Mouse (Mus musculus) CH12.LX (cell line): Measurements from ENCODE around the gene Anks3. TPM values are rescaled to one million over a fixed set of nuclear protein-coding genes. Genes with fewer than 3 reads are reported as not detected.
A peak's percentile ranks its signal among the peaks of the same experiment; 100 is the strongest.

Experiments used
- DNase-seq: peaks from one replicate; pipeline ENCODE4 v3.0.0-alpha.2; 2013; ENCODE audit errors: extremely low read depth
- H3K27ac ChIP-seq: 2 replicates; pipeline ENCODE4 v1.5.1; 2012; ENCODE audit warnings: low read depth, mild to moderate bottlenecking, control low read depth, moderate library complexity; ENCODE audit not compliant: insufficient read depth
- H3K27me3 ChIP-seq: replicated peaks from 2 replicates; pipeline ENCODE3; 2012; ENCODE audit warnings: inconsistent platforms
- H3K36me3 ChIP-seq, 2 experiments: replicated peaks in 1 of 2; 2 replicates each; pipeline versions ENCODE3 to v1.6.1; 2012; ENCODE audit warnings: inconsistent platforms in 1 of 2, low read length in 1 of 2, mild to moderate bottlenecking in 1 of 2, mixed read lengths in 1 of 2, moderate library complexity in 1 of 2; ENCODE audit not compliant: control insufficient read depth in 1 of 2, insufficient read depth in 1 of 2
- H3K4me1 ChIP-seq, 2 experiments: 2 replicates each; pipeline ENCODE4 v1.6.1; 2012; ENCODE audit warnings: inconsistent platforms in 1 of 2, moderate library complexity in 1 of 2; ENCODE audit not compliant: insufficient read depth in 2 of 2, control insufficient read depth in 1 of 2
- H3K4me2 ChIP-seq: 2 replicates; pipeline ENCODE4 v1.6.1; 2012; ENCODE audit warnings: low read depth, mild to moderate bottlenecking, control low read depth; ENCODE audit not compliant: poor library complexity, insufficient read depth, severe bottlenecking
- H3K4me3 ChIP-seq, 3 experiments: fragments of 150-350 bp in 1 of 3; sonication (generic) in 1 of 3; replicated peaks in 1 of 3; 2 replicates each; pipeline versions ENCODE3 to v1.5.1; 2011 to 2012; ENCODE audit warnings: low read depth in 2 of 3, low read length in 2 of 3, mild to moderate bottlenecking in 2 of 3, moderate library complexity in 2 of 3, control low read depth in 1 of 3, improper control_type of control experiment in 1 of 3, inconsistent platforms in 1 of 3, mixed read lengths in 1 of 3; ENCODE audit not compliant: poor library complexity in 1 of 3
- H3K79me2 ChIP-seq: replicated peaks from 2 replicates; pipeline ENCODE4 v1.6.1; 2012; ENCODE audit warnings: mild to moderate bottlenecking, moderate library complexity; ENCODE audit not compliant: control insufficient read depth, poor library complexity, insufficient read depth, severe bottlenecking; ENCODE audit errors: extremely low read depth
- H3K9ac ChIP-seq: 2 replicates; pipeline ENCODE4 v1.6.1; 2012; ENCODE audit warnings: low read depth, mild to moderate bottlenecking, control low read depth, moderate library complexity; ENCODE audit not compliant: insufficient read depth
- H3K9me3 ChIP-seq: replicated peaks from 2 replicates; pipeline ENCODE3; 2012; ENCODE audit warnings: low read length, inconsistent platforms, mixed read lengths
- CHD1 ChIP-seq: IDR thresholded peaks from 2 replicates; pipeline ENCODE4 v1.6.1; 2012; ENCODE audit warnings: low read depth, low read length, improper control_type of control experiment, inconsistent platforms
- CTCF ChIP-seq, 2 experiments: IDR thresholded peaks in 1 of 2; conservative IDR thresholded peaks in 1 of 2; 2 replicates each; pipeline ENCODE4 v1.5.1; 2011 to 2012; ENCODE audit warnings: low read depth in 2 of 2, low read length in 2 of 2, improper control_type of control experiment in 1 of 2, inconsistent platforms in 1 of 2, mild to moderate bottlenecking in 1 of 2, moderate library complexity in 1 of 2
- ELF1 ChIP-seq: IDR thresholded peaks from 2 replicates; pipeline ENCODE4 v1.6.1; 2014; ENCODE audit warnings: low read depth, mild to moderate bottlenecking, inconsistent platforms, low read length, improper control_type of control experiment
- EP300 ChIP-seq: IDR thresholded peaks from 2 replicates; pipeline ENCODE4 v1.6.1; 2011; ENCODE audit warnings: low read length, improper control_type of control experiment
- ETS1 ChIP-seq: conservative IDR thresholded peaks from 2 replicates; pipeline ENCODE4 v1.6.1; 2012; ENCODE audit warnings: low read depth, mild to moderate bottlenecking, inconsistent platforms, low read length, improper control_type of control experiment, moderate library complexity
- GABPA ChIP-seq: IDR thresholded peaks from 2 replicates; pipeline ENCODE4 v1.6.1; 2012; ENCODE audit warnings: low read depth, low read length, improper control_type of control experiment, inconsistent platforms; ENCODE audit not compliant: insufficient replicate concordance
- HCFC1 ChIP-seq: IDR thresholded peaks from 2 replicates; pipeline ENCODE4 v1.6.1; 2012; ENCODE audit warnings: low read depth, mild to moderate bottlenecking, inconsistent platforms, low read length, improper control_type of control experiment
- IRF4 ChIP-seq: IDR thresholded peaks from 2 replicates; pipeline ENCODE4 v1.6.1; 2014; ENCODE audit warnings: low read depth, mild to moderate bottlenecking, inconsistent platforms, low read length, improper control_type of control experiment
- JUN ChIP-seq: IDR thresholded peaks from 2 replicates; pipeline ENCODE4 v1.6.1; 2011; ENCODE audit warnings: low read depth, mild to moderate bottlenecking, low read length, improper control_type of control experiment, moderate library complexity; ENCODE audit not compliant: insufficient read depth
- JUND ChIP-seq: conservative IDR thresholded peaks from 2 replicates; pipeline ENCODE4 v1.6.1; 2011; ENCODE audit warnings: low read depth, low read length, improper control_type of control experiment
- KAT2A ChIP-seq: IDR thresholded peaks from 2 replicates; pipeline ENCODE4 v1.6.1; 2012; ENCODE audit warnings: low read length, improper control_type of control experiment, inconsistent platforms; ENCODE audit not compliant: insufficient replicate concordance
- MAX ChIP-seq: IDR thresholded peaks from 2 replicates; pipeline ENCODE4 v1.6.1; 2011; ENCODE audit warnings: low read length, improper control_type of control experiment
- MAZ ChIP-seq: IDR thresholded peaks from 2 replicates; pipeline ENCODE4 v1.6.1; 2012; ENCODE audit warnings: low read depth, mild to moderate bottlenecking, inconsistent platforms, low read length, improper control_type of control experiment, moderate library complexity
- NRF1 ChIP-seq: IDR thresholded peaks from 2 replicates; pipeline ENCODE4 v1.6.1; 2014; ENCODE audit warnings: low read depth, mild to moderate bottlenecking, inconsistent platforms, low read length, improper control_type of control experiment, moderate library complexity
- PAX5 ChIP-seq: IDR thresholded peaks from 2 replicates; pipeline ENCODE4 v1.6.1; 2012; ENCODE audit warnings: low read length, inconsistent platforms, mixed read lengths
- POLR2A ChIP-seq: IDR thresholded peaks from 2 replicates; pipeline ENCODE4 v1.6.1; 2011; ENCODE audit warnings: low read depth, mild to moderate bottlenecking, improper control_type of control experiment, low read length
- POLR2AphosphoS2 ChIP-seq: IDR thresholded peaks from 2 replicates; pipeline ENCODE4 v1.6.1; 2011; ENCODE audit warnings: low read depth, low read length, improper control_type of control experiment
- RCOR1 ChIP-seq: conservative IDR thresholded peaks from 2 replicates; pipeline ENCODE4 v1.6.1; 2012; ENCODE audit warnings: low read depth, mild to moderate bottlenecking, inconsistent platforms, low read length, improper control_type of control experiment
- SMC3 ChIP-seq: IDR thresholded peaks from 2 replicates; pipeline ENCODE4 v1.6.1; 2011; ENCODE audit warnings: low read depth, low read length, improper control_type of control experiment
- TBP ChIP-seq: conservative IDR thresholded peaks from 2 replicates; pipeline ENCODE4 v1.6.1; 2011; ENCODE audit warnings: low read depth, low read length, improper control_type of control experiment
- TCF12 ChIP-seq: IDR thresholded peaks from 2 replicates; pipeline ENCODE4 v1.6.1; 2014; ENCODE audit warnings: low read depth, mild to moderate bottlenecking, inconsistent platforms, low read length, improper control_type of control experiment
- UBTF ChIP-seq: IDR thresholded peaks from 2 replicates; pipeline ENCODE4 v1.6.1; 2012; ENCODE audit warnings: low read depth, mild to moderate bottlenecking, inconsistent platforms, low read length, improper control_type of control experiment, moderate library complexity
- ZC3H11A ChIP-seq: IDR thresholded peaks from 2 replicates; pipeline ENCODE4 v1.6.1; 2012; ENCODE audit warnings: low read depth, mild to moderate bottlenecking, inconsistent platforms, low read length, improper control_type of control experiment
- ZMIZ1 ChIP-seq: IDR thresholded peaks from 2 replicates; pipeline ENCODE4 v1.6.1; 2012; ENCODE audit warnings: low read depth, mild to moderate bottlenecking, inconsistent platforms, low read length, improper control_type of control experiment
- ZNF384 ChIP-seq: IDR thresholded peaks from 2 replicates; pipeline ENCODE4 v1.6.1; 2012; ENCODE audit warnings: low read depth, low read length, improper control_type of control experiment, inconsistent platforms
- dilution Hi-C: fragments of 300-500 bp; cut with MboI; formaldehyde crosslinking; loops from 2 replicates; pipeline ENCODE4 v1.14.3; 2020; ENCODE audit warnings: low sequenced_read_pairs; ENCODE audit not compliant: extremely low pct_unique_long_range_greater_than_20kb, extremely low pct_ligation_motif_present
- in situ Hi-C: fragments of 300-500 bp; cut with MboI; formaldehyde crosslinking; loops from 3 replicates; pipeline ENCODE4 v1.14.3; 2019; ENCODE audit warnings: low sequenced_read_pairs, low pct_ligation_motif_present, low pct_unique_long_range_greater_than_20kb, mixed read lengths
- polyA plus RNA-seq: library from polyadenylated mRNA; unstranded; fragments of >175 nt; gene quantifications from 2 replicates; pipeline ENCODE4 v1.2.1, GENCODE M21; 2012; ENCODE audit warnings: low read depth; ENCODE audit not compliant: insufficient read length
- total RNA-seq, 2 experiments: library from RNA; depleted of rRNA; stranded (reverse); fragments of 300-350 nt in 1 of 2; fragments of >200 nt in 1 of 2; gene quantifications; 2 replicates each; pipeline ENCODE4 v1.2.3; 2012 to 2014

Gene Anks3
- total and polyA plus RNA-seq, 3 experiments, result 17.0 to 34.9 (median 24.4) TPM

DNA sequence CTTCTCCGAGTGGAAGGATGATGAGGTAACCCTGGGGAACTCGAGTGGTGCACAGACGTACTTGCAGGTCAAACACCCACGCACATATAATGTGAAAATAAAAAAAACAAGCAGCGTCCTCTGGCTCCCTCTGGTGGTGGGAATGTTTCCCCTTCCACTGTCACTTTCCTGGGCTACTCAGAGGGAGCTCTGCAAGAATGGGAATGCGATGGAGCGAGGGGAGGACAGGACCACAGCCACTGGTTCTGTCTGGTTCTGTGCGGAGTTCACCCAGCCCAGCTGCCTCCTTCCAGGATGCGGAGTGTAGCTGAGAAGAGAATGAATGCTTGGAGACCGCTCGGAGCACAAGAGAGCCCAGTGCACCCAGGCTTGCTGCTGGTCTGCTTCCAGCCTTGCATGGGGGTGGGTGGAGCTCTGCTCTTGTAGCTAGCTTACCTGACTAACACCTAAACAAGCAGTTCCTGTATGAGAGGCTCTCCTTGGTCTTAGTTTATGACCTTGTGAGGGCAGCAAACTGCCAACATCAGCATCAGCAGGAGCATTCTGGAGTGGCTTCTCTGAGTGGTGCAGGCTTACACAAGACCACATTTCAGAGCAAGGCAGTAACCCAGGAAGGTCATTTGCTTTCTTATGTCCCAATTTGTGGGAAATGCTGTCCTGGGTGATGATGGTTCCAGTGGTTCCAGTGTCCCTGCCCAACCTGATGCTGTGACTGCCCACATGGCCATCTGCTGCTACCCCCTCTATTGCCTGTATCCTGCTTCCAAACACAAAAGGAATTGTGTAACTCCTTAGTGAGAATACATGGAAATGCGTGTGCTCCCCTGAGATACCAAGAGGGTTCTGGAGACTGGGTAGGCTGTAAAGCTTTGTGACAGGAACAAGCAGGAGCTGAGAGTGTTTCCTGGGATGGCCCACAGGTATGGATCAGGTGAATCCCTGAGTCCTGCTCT is 49.9 kb downstream of the Anks3 start (continued):
- TF ChIP-seq POLR2AphosphoS2, result no peak
- TF ChIP-seq, all 38 proteins: peak for 20

DNA sequence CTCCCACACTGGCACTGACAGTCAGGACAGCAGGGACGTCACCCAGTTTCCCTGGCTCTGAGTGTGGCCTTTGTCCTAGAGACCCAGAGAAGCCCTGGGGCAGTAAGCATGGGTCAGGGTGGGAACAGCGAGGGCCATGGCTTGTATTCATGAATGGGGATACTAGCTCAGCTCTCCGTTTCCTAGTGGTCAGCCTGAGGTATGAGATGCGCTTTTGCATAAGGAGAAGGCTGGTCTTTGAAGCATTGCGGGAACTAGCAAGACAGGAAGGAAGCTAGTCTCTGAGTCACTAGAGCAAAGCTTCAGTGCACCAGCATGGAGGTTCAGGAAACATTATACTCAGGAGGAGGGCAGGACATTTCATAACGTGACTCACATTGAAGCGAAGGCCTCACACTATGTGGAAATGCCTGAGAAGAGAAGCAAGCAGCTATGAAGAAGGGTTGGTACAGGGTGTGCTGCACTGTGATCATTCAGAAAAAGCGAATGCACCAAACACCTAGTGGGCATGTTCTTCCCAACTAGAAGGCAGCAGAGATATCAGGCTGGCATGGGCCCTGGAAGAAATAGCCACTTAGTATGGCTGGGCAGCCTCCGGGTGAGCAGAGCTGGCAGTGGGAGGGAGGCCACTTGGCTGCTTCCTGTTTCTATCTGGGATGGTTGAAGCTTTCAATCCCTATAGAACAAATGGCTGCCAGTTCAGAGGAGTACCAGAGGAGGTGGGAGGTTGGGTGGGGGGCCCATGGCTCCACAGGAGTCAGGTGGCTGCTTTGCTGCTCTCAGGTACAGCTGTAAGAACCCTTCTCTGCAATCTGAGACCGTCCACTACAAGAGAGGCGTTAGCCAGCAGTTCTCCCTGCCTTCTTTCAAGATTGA is 50.9 kb downstream of the Anks3 start:
- peaks cover 34 to 59% of the 10 kb centered on the region in 2 experiments for H3K4me1 ChIP-seq
- no peaks in the 10 kb centered on the region for H3K9me3 ChIP-seq
- peak overlapping the region in 1 of 3 experiments; percentile 34 for H3K4me3 ChIP-seq
- no peak overlapping the region for H3K9ac ChIP-seq
- TF ChIP-seq ETS1 (peak; percentile 59; the same call in 1 of the 2 replicates), CHD1 (no peak), POLR2AphosphoS2 (no peak), ZC3H11A (no peak), IRF4 (no peak), MAZ (no peak), PAX5 (no peak), JUND (no peak; the same call in 1 of the 2 replicates), TBP (no peak), JUN (no peak), ZNF384 (no peak), POLR2A (0 out of 2 replicates have a peak, but pooled peaks have one; percentile 17), ELF1 (peak; percentile 50; the same call in 1 of the 2 replicates), HCFC1 (peak; percentile 37; the same call in 1 of the 2 replicates), UBTF (no peak), MAX (0 out of 2 replicates have a peak, but pooled peaks have one; percentile 14), CTCF (conservative IDR thresholded peaks at IDR 0.05 in 1 of 2, IDR thresholded peaks at IDR 0.05 in 1 of 2; ENCODE audit: low read depth in 2 of 2, low read length in 2 of 2) (no peak), EP300 (peak; percentile 47; the same call in 1 of the 2 replicates), ZMIZ1 (no peak), KAT2A (no peak), GABPA (no peak), NRF1 (no peak), SMC3 (no peak), TCF12 (no peak), RCOR1 (no peak)
- H3K79me2 ChIP-seq, result no peaks in the 10 kb centered on the region
- peak overlapping the region; percentile 44 for H3K27ac ChIP-seq
- dilution Hi-C loops (no loop called here), in situ Hi-C loops (no loop called here)
- H3K27me3 ChIP-seq, result no peaks in the 10 kb centered on the region
- peaks cover 15 to 32% of the 10 kb centered on the region in 2 experiments for H3K36me3 ChIP-seq
- DNase-seq, result peak; percentile 88
- no peak overlapping the region for H3K4me2 ChIP-seq
